Mouse (Mus musculus) hindbrain, embryonic 16.5 days (tissue): ENCODE data around the gene Gm47985. TPM values are rescaled to one million over a fixed set of nuclear protein-coding genes. Genes with fewer than 3 reads are reported as not detected.
"Not testable (repeated sequence)": the region's sequence is repeated elsewhere in the genome, so short reads cannot be mapped to it uniquely, and the experiment has no call there.

Experiments used
- ATAC-seq: fragments of 200-750 bp; cut with Nextera tagmentation; 2 replicates; pipeline ENCODE4 v1.8.0; 2017; ENCODE audit warnings: moderate TSS enrichment, moderate library complexity
- H3K27ac ChIP-seq: fragments of 300-500 bp; sonication (generic); 2 replicates; pipeline ENCODE4 v1.5.1; 2014; ENCODE audit warnings: low read depth, mild to moderate bottlenecking, control low read depth, low read length, moderate library complexity
- H3K27me3 ChIP-seq: fragments of 300-500 bp; sonication (generic); replicated peaks from 2 replicates; pipeline ENCODE4 v1.6.1; 2014; ENCODE audit warnings: low read length; ENCODE audit not compliant: control insufficient read depth, insufficient read depth
- H3K36me3 ChIP-seq: fragments of 300-500 bp; sonication (generic); 2 replicates; pipeline ENCODE4 v1.6.1; 2014; ENCODE audit warnings: mild to moderate bottlenecking, low read length, moderate library complexity, mixed read lengths; ENCODE audit not compliant: control insufficient read depth, insufficient read depth
- H3K4me1 ChIP-seq: fragments of 300-500 bp; sonication (generic); 2 replicates; pipeline ENCODE4 v1.6.1; 2014; ENCODE audit warnings: low read depth, low read length; ENCODE audit not compliant: control insufficient read depth, insufficient read depth
- H3K4me2 ChIP-seq: fragments of 300-500 bp; sonication (generic); 2 replicates; pipeline ENCODE4 v1.6.1; 2014; ENCODE audit warnings: mild to moderate bottlenecking, low read length, control low read depth, moderate library complexity
- H3K4me3 ChIP-seq: fragments of 300-500 bp; sonication (generic); 2 replicates; pipeline ENCODE4 v1.5.1; 2014; ENCODE audit warnings: mild to moderate bottlenecking, low read length, control low read depth, moderate library complexity
- H3K9ac ChIP-seq: fragments of 300-500 bp; sonication (generic); 2 replicates; pipeline ENCODE4 v1.6.1; 2014; ENCODE audit warnings: low read depth, mild to moderate bottlenecking, control low read depth, low read length, moderate library complexity
- H3K9me3 ChIP-seq: fragments of 300-500 bp; sonication (generic); 2 replicates; pipeline ENCODE4 v1.6.1; 2014; ENCODE audit warnings: mild to moderate bottlenecking, low read length, moderate library complexity; ENCODE audit not compliant: control insufficient read depth
- WGBS: fragments of 180-500 bp; shearing (Covaris S2); extraction: QIAGEN DNeasy Blood & Tissue Kit; methylation state at CpG from one replicate; pipeline ENCODE4 v1.1.7; 2014; 5-methylcytosine and 5-hydroxymethylcytosine counted together
- polyA plus RNA-seq: library from polyadenylated mRNA; unstranded; fragments of >200 nt; fragmentation: Nextera tagmentation; extraction: Ambion mirVana; gene quantifications from 2 replicates; pipeline ENCODE4 v1.2.1, GENCODE M21; 2015

Gm47985 gene
- polyA plus RNA-seq, result not detected in 2 replicates

DNA sequence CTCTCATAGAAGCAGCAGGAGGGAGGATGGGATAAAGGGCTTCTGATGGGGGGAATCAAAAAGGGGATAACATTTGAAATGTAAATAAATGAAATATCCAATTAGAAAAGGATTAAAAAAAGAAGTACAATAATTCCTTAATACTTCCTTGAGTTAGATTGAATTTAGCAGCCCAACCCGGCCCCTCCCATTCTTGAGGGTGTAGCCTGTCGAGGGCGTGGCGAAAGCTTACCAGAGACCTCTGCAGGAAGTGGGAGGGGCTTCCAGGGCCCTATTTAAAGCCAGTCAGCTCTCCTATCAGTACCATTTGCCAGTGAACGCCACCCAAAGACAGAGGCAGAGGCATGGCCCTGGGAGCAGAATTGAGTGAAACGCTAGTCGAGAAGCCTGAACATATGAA lies at the start of gene Gm47985:
TSS of gene Gm47985 (plus strand) at position 272 of the 400 bp plus-strand sequence.
- not testable (repeated sequence) for H3K4me2 ChIP-seq, H3K27ac ChIP-seq, H3K27me3 ChIP-seq, H3K9me3 ChIP-seq, H3K9ac ChIP-seq, H3K36me3 ChIP-seq, ATAC-seq, H3K4me1 ChIP-seq, H3K4me3 ChIP-seq
- no CpG with 5 or more reads among the region's 7 CpGs for WGBS

DNA sequence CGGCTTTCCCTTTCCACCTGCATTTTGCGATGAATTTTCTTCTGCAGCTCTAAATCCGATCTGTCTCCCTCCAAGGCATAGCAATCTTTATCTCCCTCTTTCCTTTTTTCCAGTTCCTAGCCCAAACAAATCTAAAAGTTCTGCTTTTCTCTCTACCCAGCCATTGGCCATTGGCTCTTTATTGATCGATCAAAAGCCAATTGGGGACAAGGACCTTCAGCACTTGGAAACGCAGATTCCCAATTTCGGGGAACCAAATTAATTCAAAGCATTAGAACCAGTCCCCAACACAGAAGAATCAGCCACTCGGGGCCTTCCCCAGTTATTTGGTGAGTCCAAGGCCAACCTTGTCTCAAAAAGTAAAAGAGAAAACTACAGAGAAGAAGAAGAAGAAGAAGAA lies 49.7 kb upstream of the Gm47985 start:
- Histone ChIP-seq H3K4me2 (no peak overlapping the region), H3K4me1 (no peaks in the 10 kb centered on the region), H3K36me3 (no peaks in the 10 kb centered on the region), H3K4me3 (no peak overlapping the region), H3K9ac (no peak overlapping the region), H3K27ac (no peak overlapping the region), H3K9me3 (no peaks in the 10 kb centered on the region), H3K27me3 (no peaks in the 10 kb centered on the region)
- ATAC-seq, result no peak
- 95% methylated on average over 7 of the region's 7 CpGs for WGBS

DNA sequence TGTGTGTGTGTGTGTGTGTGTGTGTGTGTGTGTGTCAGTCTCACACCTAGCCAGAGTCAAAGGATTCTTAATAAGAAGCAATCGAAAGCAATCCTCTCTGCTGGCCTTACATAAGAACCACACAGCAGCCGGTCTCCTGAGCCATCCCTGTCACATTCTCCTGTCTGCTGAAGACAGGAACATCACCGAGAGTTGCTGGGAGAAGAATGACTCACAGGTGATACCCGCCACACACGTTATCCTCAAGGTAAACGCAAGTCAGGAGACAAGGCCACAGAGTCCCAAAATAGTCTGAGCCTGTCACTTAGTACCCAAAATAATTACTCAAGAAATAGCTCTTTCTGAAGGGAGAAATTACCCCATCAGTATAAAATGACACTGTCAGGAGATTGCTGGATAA lies 43.9 kb upstream of the Gm47985 start:
- Histone ChIP-seq H3K27ac (no peak overlapping the region), H3K27me3 (no peaks in the 10 kb centered on the region), H3K4me2 (no peak overlapping the region), H3K9me3 (no peaks in the 10 kb centered on the region), H3K4me1 (no peaks in the 10 kb centered on the region), H3K4me3 (no peak overlapping the region), H3K9ac (no peak overlapping the region), H3K36me3 (no peaks in the 10 kb centered on the region)
- 85% methylated on average over 6 of the region's 6 CpGs for WGBS
- ATAC-seq, result peak; percentile 27; the same call in 1 of the 2 replicates

- Histone ChIP-seq H3K4me1 (no peaks in the 10 kb centered on the region), H3K27ac (no peak overlapping the region), H3K9me3 (no peaks in the 10 kb centered on the region), H3K36me3 (no peaks in the 10 kb centered on the region), H3K9ac (no peak overlapping the region), H3K4me3 (no peak overlapping the region), H3K4me2 (no peak overlapping the region), H3K27me3 (no peaks in the 10 kb centered on the region)
- WGBS, result 62% methylated on average over 3 of the region's 3 CpGs
- ATAC-seq, result no peak
Observed at GRCm38 (mm10) chr1:151140956-151141355, 41.4 kb upstream of the Gm47985 start.

DNA sequence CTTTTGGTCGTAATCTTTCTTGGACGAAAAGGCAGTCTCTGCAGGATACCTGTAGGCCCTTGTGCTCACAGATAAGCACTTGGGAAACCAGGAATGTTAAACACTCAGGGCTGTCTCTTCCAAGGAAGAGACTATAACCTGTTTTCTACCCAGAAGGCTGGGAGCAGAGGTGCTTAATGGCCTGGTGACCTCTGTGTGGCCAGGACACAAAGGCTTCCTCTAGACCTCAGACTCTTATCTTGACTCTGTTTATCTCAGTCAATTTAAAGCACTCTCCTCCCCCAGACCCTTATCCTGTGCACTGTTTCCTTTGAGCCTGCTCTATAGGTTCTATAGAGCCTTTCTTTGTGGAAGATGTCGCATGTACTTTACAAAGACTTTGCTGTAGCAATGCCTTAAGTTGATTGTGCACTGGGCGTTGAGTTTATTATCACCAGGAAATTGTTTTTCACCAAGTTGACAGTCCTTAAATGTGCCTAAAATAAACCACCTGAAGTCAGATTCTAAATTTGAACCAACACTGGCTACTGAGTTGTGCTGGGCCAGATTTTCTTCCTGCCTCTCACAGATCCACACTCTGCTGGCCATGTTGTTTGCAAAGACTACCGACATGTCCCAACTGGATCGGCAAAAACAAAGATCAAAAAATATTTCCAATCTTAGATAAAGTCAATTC lies 37.7 kb upstream of the Gm47985 start:
- no peak for ATAC-seq
- no peaks in the 10 kb centered on the region for H3K9me3 ChIP-seq
- 87% methylated on average over 6 of the region's 6 CpGs for WGBS
- H3K4me3 ChIP-seq, result no peak overlapping the region
- no peak overlapping the region for H3K27ac ChIP-seq
- H3K4me2 ChIP-seq, result no peak overlapping the region
- H3K27me3 ChIP-seq, result no peaks in the 10 kb centered on the region
- no peaks in the 10 kb centered on the region for H3K36me3 ChIP-seq
- H3K9ac ChIP-seq, result no peak overlapping the region
- H3K4me1 ChIP-seq, result no peaks in the 10 kb centered on the region

DNA sequence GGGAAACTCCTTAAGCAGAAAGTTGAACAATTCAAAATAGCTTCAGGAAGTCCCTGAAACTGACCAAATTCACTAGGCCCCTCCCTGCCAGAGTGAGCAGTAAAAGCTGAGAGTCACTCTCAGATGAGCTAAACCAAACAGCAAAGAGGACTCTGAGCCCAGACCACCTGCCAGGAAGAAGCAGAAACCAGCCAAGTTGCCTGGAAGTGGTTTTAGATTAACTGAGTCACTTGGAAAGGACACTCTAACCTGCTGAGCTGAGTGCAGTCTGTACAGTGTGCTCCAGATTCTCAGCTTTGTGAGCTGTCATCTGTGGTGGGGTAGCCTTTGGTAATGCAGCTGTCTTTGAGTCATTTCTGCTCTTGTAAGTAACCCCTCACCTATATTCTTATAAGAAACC lies 34.5 kb upstream of the Gm47985 start:
- no peak overlapping the region for H3K4me2 ChIP-seq
- no peaks in the 10 kb centered on the region for H3K9me3 ChIP-seq
- no peaks in the 10 kb centered on the region for H3K27me3 ChIP-seq
- H3K36me3 ChIP-seq, result no peaks in the 10 kb centered on the region
- no peak overlapping the region for H3K4me3 ChIP-seq
- no peaks in the 10 kb centered on the region for H3K4me1 ChIP-seq
- ATAC-seq, result no peak
- H3K9ac ChIP-seq, result no peak overlapping the region
- H3K27ac ChIP-seq, result no peak overlapping the region

- H3K9ac ChIP-seq, result no peak overlapping the region
- ATAC-seq, result no peak
- no peaks in the 10 kb centered on the region for H3K36me3 ChIP-seq
- H3K27me3 ChIP-seq, result no peaks in the 10 kb centered on the region
- no peaks in the 10 kb centered on the region for H3K4me1 ChIP-seq
- 90% methylated on average over 7 of the region's 7 CpGs for WGBS
- no peak overlapping the region for H3K27ac ChIP-seq
- no peak overlapping the region for H3K4me3 ChIP-seq
- H3K9me3 ChIP-seq, result no peaks in the 10 kb centered on the region
- no peak overlapping the region for H3K4me2 ChIP-seq
Observed at GRCm38 (mm10) chr1:151150211-151150610, 32.1 kb upstream of the Gm47985 start.

DNA sequence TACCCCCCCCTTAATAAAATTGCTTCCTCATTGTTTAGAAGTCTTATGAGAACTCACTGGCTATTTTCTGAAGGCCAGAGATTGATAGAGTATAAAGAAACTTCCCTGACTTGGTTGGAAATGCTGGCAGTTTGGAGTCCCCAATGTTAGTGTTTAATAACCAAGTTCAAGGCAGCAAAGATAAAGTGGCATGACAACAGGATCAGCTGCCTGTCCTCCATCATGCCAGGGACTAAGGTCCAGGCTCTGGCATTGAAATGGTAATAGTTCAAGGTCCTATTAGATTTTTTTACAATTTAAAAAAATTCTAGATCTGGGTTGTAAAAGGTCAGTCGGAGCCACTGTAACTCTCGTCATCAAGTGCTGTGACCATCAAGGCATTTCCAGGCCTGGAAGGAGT lies 31.2 kb upstream of the Gm47985 start:
- Histone ChIP-seq H3K27ac (no peak overlapping the region), H3K4me3 (no peak overlapping the region), H3K36me3 (no peaks in the 10 kb centered on the region), H3K27me3 (no peaks in the 10 kb centered on the region), H3K4me1 (no peaks in the 10 kb centered on the region), H3K9ac (no peak overlapping the region), H3K4me2 (no peak overlapping the region), H3K9me3 (no peaks in the 10 kb centered on the region)
- WGBS, result 61% methylated on average over 2 of the region's 2 CpGs
- ATAC-seq, result no peak

- Histone ChIP-seq H3K9me3 (no peaks in the 10 kb centered on the region), H3K27ac (no peak overlapping the region), H3K9ac (no peak overlapping the region), H3K4me2 (no peak overlapping the region), H3K36me3 (no peaks in the 10 kb centered on the region), H3K27me3 (no peaks in the 10 kb centered on the region), H3K4me3 (no peak overlapping the region), H3K4me1 (peaks cover 3% of the 10 kb centered on the region; the same call in 1 of the 2 replicates)
- ATAC-seq, result no peak
- 86% methylated on average over 6 of the region's 6 CpGs for WGBS
Observed at GRCm38 (mm10) chr1:151153056-151153652, 29.2 kb upstream of the Gm47985 start.
